Mouse (Mus musculus): ENCODE results near the gene Mtus2. TPM values are rescaled to one million over a fixed set of nuclear protein-coding genes. Genes with fewer than 3 reads are reported as not detected.

Mtus2 gene
- total RNA-seq (2023), result under 1 TPM; 0.24 to 0.66 TPM

DNA sequence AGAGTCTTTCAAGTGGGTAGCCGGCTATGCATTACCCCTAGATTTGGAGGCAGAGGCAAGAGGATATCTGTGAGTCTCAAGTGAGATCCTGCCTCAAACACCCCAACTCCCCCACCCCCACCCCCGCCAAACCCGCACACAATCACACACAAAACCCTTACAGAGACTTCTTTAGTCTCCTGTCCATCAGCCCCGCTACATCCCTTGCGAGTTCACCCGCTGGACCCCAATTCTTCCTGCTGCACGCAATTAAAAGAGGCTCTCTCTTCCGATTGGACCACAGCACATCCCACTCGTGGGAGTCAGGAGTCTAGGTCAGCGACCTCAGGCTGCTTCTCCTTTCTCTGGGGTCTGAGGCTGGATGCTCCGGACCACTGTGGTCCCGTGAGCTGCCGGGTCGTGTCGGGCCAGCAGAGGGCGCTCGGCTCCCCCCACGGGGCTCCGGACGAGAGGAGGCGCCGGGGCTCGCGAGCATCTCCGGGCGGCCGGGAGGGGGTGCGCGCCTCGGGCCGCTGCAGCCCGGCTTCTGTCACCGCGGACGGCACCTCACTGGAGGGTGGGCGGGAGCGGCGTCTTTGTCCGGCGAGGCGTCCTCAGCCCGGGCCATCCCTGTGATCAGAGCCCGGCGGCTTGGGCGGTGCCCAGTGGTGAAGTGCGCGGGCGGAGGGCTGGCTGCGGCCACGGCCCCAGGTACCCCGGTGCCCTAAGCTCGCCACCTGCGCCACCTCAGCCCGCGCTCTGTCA lies at the start of gene Mtus2:
Mtus2 (plus strand) TSS at position 500 of the 744 bp plus-strand sequence.

Other genes starting within 250 kb of the Mtus2 start
- gene Flt1, start 231.3 kb upstream of the Mtus2 start, total RNA-seq (2023), result 10 to 100 TPM; 25.9 to 29.1 TPM
- 100 to 1,000 TPM; 137 to 145 TPM for gene Pomp, start 96.9 kb upstream of the Mtus2 start, total RNA-seq (2023)
- gene Slc46a3, start 62.5 kb upstream of the Mtus2 start, total RNA-seq (2023), result 100 to 1,000 TPM; 161 to 177 TPM